Mouse (Mus musculus) liver, embryonic 14.5 days (tissue): ENCODE data around the gene St6galnac3.

Experiments used
- CTCF ChIP-seq: IDR thresholded peaks from 2 replicates; pipeline ENCODE4 v1.5.1; 2016; ENCODE audit warnings: antibody characterized with exemption, low read depth, control low read depth
- EP300 ChIP-seq: IDR thresholded peaks from 2 replicates; pipeline ENCODE4 v1.6.1; 2016; ENCODE audit warnings: antibody characterized with exemption, low read depth

- TF ChIP-seq CTCF (no peak), EP300 (no peak)
These were observed 119.7 kb downstream of the St6galnac3 start for GRCm38 (mm10) chr3:153605089-153605766.
